Mouse (Mus musculus): ENCODE data around the gene Crybg2. TPM values are rescaled to one million over a fixed set of nuclear protein-coding genes. Genes with fewer than 3 reads are reported as not detected.

Crybg2 gene
- total and polyA plus RNA-seq, 3 experiments: 0.65 to 2.3 TPM; not detected in 1

DNA sequence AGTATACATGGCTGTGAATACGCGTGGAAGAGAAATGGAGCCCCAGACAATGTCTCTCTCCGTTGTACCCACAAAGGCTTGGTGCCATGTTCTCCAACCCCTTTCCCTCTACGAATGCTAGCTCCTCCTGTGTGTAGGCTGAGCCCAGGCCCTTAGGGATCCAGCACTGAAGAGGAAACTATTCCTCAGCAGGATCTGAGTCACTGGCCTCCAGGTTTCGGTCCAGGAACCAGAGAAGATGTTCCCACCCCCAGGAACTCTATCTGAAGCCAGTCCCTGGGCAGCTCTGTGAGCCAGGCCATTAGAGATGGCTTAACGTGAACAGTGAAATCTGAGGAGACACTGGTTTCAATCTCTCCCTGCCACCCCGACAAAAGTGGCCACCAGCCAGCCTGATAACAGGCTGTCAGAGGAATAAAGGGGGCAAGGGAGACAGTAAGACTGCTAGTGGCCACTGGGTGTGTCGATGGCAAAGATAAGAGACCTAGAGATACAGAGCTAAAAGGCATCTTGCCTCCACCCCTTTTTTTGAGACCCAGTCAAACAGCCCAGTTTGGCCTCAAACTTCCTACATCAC is 72.0 kb downstream of the Crybg2 start:
- no peak overlapping the region for H3K27ac ChIP-seq (ENCODE audit: control insufficient read depth, low read depth, low read length)
- H3K4me1 ChIP-seq (ENCODE audit: control insufficient read depth in 1 of 2, insufficient read depth in 2 of 2, low read length in 2 of 2): peaks cover 16 to 36% of the 10 kb centered on the region in 2 experiments
- DNase-seq (ENCODE audit: low read depth, low spot score): no peak
- peaks cover 1 to 32% of the 10 kb centered on the region in 2 experiments; a peak in 3 of 4 replicates for H3K36me3 ChIP-seq (ENCODE audit: control insufficient read depth in 1 of 2, insufficient read depth in 2 of 2, low read length in 2 of 2)
- H3K4me3 ChIP-seq (ENCODE audit: control insufficient read depth in 1 of 2, insufficient read depth in 1 of 2, low read depth in 2 of 2, low read length in 2 of 2): no peak overlapping the region
- no peak for TF ChIP-seq USF2 (IDR thresholded peaks at IDR 0.05; ENCODE audit: borderline replicate concordance in 1 of 2, insufficient read depth in 1 of 2, low read depth in 1 of 2, low read length in 2 of 2)
- TF ChIP-seq TAL1 (IDR thresholded peaks at IDR 0.05; ENCODE audit: low read length): no peak
- TF ChIP-seq RCOR1 (IDR thresholded peaks at IDR 0.05; ENCODE audit: low read depth, low read length): peak; percentile 69
- TF ChIP-seq SMC3 (IDR thresholded peaks at IDR 0.05; ENCODE audit: low read depth, low read length): no peak
- no peak for TF ChIP-seq ZMIZ1 (IDR thresholded peaks at IDR 0.05; ENCODE audit: low read depth, low read length)
- TF ChIP-seq ELF1 (IDR thresholded peaks at IDR 0.05; ENCODE audit: low read depth, low read length): no peak
- peak in 1 of 2 experiments; percentile 20; a peak in 1 of 4 replicates for TF ChIP-seq EP300 (IDR thresholded peaks at IDR 0.05; ENCODE audit: low read depth in 1 of 2, low read length in 2 of 2)
- no peak for TF ChIP-seq CTCF (IDR thresholded peaks at IDR 0.05 in 2 of 3, conservative IDR thresholded peaks at IDR 0.05 in 1 of 3; ENCODE audit: control insufficient read depth in 1 of 3, insufficient read depth in 1 of 3, low read depth in 2 of 3, low read length in 3 of 3, poor library complexity in 1 of 3, severe bottlenecking in 1 of 3)
- no peak for TF ChIP-seq MYC (IDR thresholded peaks at IDR 0.05; ENCODE audit: low read depth, low read length)
- TF ChIP-seq ETS1 (IDR thresholded peaks at IDR 0.05; ENCODE audit: low read depth, low read length): no peak
- no peak for TF ChIP-seq MYB (IDR thresholded peaks at IDR 0.05; ENCODE audit: low read depth, low read length)
- TF ChIP-seq POLR2A (IDR thresholded peaks at IDR 0.05; ENCODE audit: control insufficient read depth in 1 of 2, insufficient read depth in 1 of 2, low read depth in 1 of 2, low read length in 2 of 2, poor library complexity in 1 of 2): no peak
- TF ChIP-seq GATA1 (IDR thresholded peaks at IDR 0.05; ENCODE audit: low read depth, low read length): peak; percentile 26; the same call in 1 of the 2 replicates
- no peak for TF ChIP-seq BHLHE40 (IDR thresholded peaks at IDR 0.05; ENCODE audit: borderline replicate concordance, low read depth, low read length)
- no peak for TF ChIP-seq MAFK (IDR thresholded peaks at IDR 0.05; ENCODE audit: borderline replicate concordance, low read depth, low read length)
- TF ChIP-seq GABPA (IDR thresholded peaks at IDR 0.05; ENCODE audit: low read depth, low read length): no peak
- TF ChIP-seq E2F4 (IDR thresholded peaks at IDR 0.05; ENCODE audit: borderline replicate concordance, low read depth, low read length): no peak
- no peak for TF ChIP-seq USF1 (IDR thresholded peaks at IDR 0.05; ENCODE audit: low read depth, low read length)
- no peak for TF ChIP-seq HCFC1 (IDR thresholded peaks at IDR 0.05; ENCODE audit: low read depth, low read length)
- no peak for TF ChIP-seq CHD1 (IDR thresholded peaks at IDR 0.05; ENCODE audit: low read depth, low read length)
- no peaks in the 10 kb centered on the region for H3K9me3 ChIP-seq (replicated peaks; ENCODE audit: insufficient read depth, low read length)
- H3K79me2 ChIP-seq (ENCODE audit: control insufficient read depth, insufficient read depth, low read length, poor library complexity): peaks cover 11% of the 10 kb centered on the region
- H3K9ac ChIP-seq (ENCODE audit: control insufficient read depth, low read depth, low read length, poor library complexity, severe bottlenecking): no peak overlapping the region
- H3K27me3 ChIP-seq (ENCODE audit: control insufficient read depth in 1 of 2, insufficient read depth in 2 of 2, low read length in 2 of 2): no peaks in the 10 kb centered on the region

Measured in MEL (cell line).